Comparison of ENCODE assay signal across 10 mouse cellular contexts in genomic region chr5:112133688-112134573, GRCm38 (mm10).
DNase-seq lines count a peak whose midpoint lies in the region; ATAC-seq and TF ChIP-seq lines count a peak whose summit lies in the region.
"Had no signal": no experiment of that assay in that cellular context is flagged by ENCODE, and none has a peak within 500 bp of the region (broad histone marks: within the 10 kb centered on the region; RNA-seq: fewer than 3 reads in every experiment).

No protein-coding gene starts in this region.

- no peak overlapping the region for H3K9ac ChIP-seq in forebrain, embryonic 12.5 days
- H3K9ac ChIP-seq in heart, adult 2 months (ENCODE audit: low read depth, low read length): no peak overlapping the region
- H3K9ac ChIP-seq: embryonic facial prominence, embryonic 12.5 days had no signal

- H3K27me3 ChIP-seq in forebrain, embryonic 12.5 days: peaks cover 3% of the 10 kb centered on the region; the same call in 1 of the 2 replicates
- no peaks in the 10 kb centered on the region for H3K27me3 ChIP-seq in heart, adult 2 months (ENCODE audit: control insufficient read depth, insufficient read depth, low read length)
- H3K27me3 ChIP-seq in thymus, adult 2 months (ENCODE audit: control insufficient read depth, insufficient read depth, low read length): no peaks in the 10 kb centered on the region
- H3K27me3 ChIP-seq: embryonic facial prominence, embryonic 12.5 days had no signal

- 51% methylated on average over 21 of the region's 21 CpGs for WGBS in forebrain, embryonic 12.5 days
- 82% methylated on average over 21 of the region's 21 CpGs for WGBS in heart, adult 2 months
- WGBS in thymus, adult 2 months: 93% methylated on average over 21 of the region's 21 CpGs

- H3K9me3 ChIP-seq in forebrain, embryonic 12.5 days: no peaks in the 10 kb centered on the region
- H3K9me3 ChIP-seq: embryonic facial prominence, embryonic 12.5 days had no signal

- ATAC-seq in forebrain, embryonic 12.5 days (ENCODE audit: low FRiP score): peak; percentile 76

- peak overlapping the region; percentile 88 for H3K27ac ChIP-seq in forebrain, embryonic 12.5 days
- H3K27ac ChIP-seq in heart, adult 2 months: no peak overlapping the region
- no peak overlapping the region for H3K27ac ChIP-seq in thymus, adult 2 months (ENCODE audit: control insufficient read depth, insufficient read depth, low read length)
- H3K27ac ChIP-seq: embryonic facial prominence, embryonic 12.5 days; macrophage had no signal

- H3K4me2 ChIP-seq in forebrain, embryonic 12.5 days: no peak overlapping the region
- H3K4me2 ChIP-seq: embryonic facial prominence, embryonic 12.5 days had no signal

- intact Hi-C loops in left cerebral cortex, postnatal 10 days (cut with DNase I): no loop called here
- intact Hi-C loops in heart, adult 2 months (cut with DNase I): no loop called here

- H3K79me2 ChIP-seq in heart, adult 2 months (replicated peaks; ENCODE audit: control insufficient read depth, insufficient read depth, low read length): no peaks in the 10 kb centered on the region

- no peak for TF ChIP-seq CTCF in heart, adult 2 months (IDR thresholded peaks at IDR 0.05)
- no peak for TF ChIP-seq CTCF in thymus, adult 2 months (IDR thresholded peaks at IDR 0.05; ENCODE audit: borderline replicate concordance, control insufficient read depth, extremely low read depth, insufficient read depth, low read length, poor library complexity)

- TF ChIP-seq EP300 in heart, adult 2 months (IDR thresholded peaks at IDR 0.05; ENCODE audit: insufficient read depth, low read depth, low read length): no peak

- no peak overlapping the region for H3K4me3 ChIP-seq in forebrain, embryonic 12.5 days (replicated peaks)
- no peak overlapping the region for H3K4me3 ChIP-seq in heart, adult 2 months
- H3K4me3 ChIP-seq in thymus, adult 2 months (ENCODE audit: control insufficient read depth, insufficient read depth, low read length): no peak overlapping the region
- H3K4me3 ChIP-seq: embryonic facial prominence, embryonic 12.5 days had no signal

- no peak for TF ChIP-seq POLR2A in heart, adult 2 months (IDR thresholded peaks at IDR 0.05; ENCODE audit: insufficient read depth, low read depth, low read length)
- TF ChIP-seq POLR2A in thymus, adult 2 months (IDR thresholded peaks at IDR 0.05; ENCODE audit: control insufficient read depth, extremely low read depth, insufficient read depth, low read length, poor library complexity): no peak

- DNase-seq in left cerebral cortex, postnatal 10 days (ENCODE audit: extremely low spot score in 1 of 2, low spot score in 2 of 2): peak; percentile 45 to 64
- no peak for DNase-seq in left cerebral cortex, adult 18-20 months (ENCODE audit: low spot score in 2 of 2)
- DNase-seq in layer of hippocampus, postnatal 36 days: peak; percentile 51 to 56
- DNase-seq in right cerebral cortex, postnatal 10 days (ENCODE audit: low spot score in 2 of 2): peak; percentile 81 to 84
- DNase-seq in ovary, postnatal 36 days (ENCODE audit: low spot score): no peak
- DNase-seq in heart, adult 2 months: no peak
- no peak for DNase-seq in thymus, adult 2 months

- no peaks in the 10 kb centered on the region for H3K36me3 ChIP-seq in forebrain, embryonic 12.5 days (replicated peaks)
- no peaks in the 10 kb centered on the region for H3K36me3 ChIP-seq in heart, adult 2 months (ENCODE audit: control insufficient read depth, insufficient read depth, low read length)
- H3K36me3 ChIP-seq in thymus, adult 2 months (ENCODE audit: control insufficient read depth, insufficient read depth, low read length): no peaks in the 10 kb centered on the region
- H3K36me3 ChIP-seq: embryonic facial prominence, embryonic 12.5 days had no signal

- peaks cover 35% of the 10 kb centered on the region for H3K4me1 ChIP-seq in forebrain, embryonic 12.5 days
- H3K4me1 ChIP-seq in heart, adult 2 months (ENCODE audit: control insufficient read depth, insufficient read depth, low read length): no peaks in the 10 kb centered on the region
- no peaks in the 10 kb centered on the region for H3K4me1 ChIP-seq in thymus, adult 2 months (replicated peaks; ENCODE audit: control insufficient read depth, insufficient read depth, low read length)

Comparison
In these comparisons a context has a peak if more than half of its experiments do, and no peak if none do; other contexts are left out.
1. DNase-seq: peak in left cerebral cortex, postnatal 10 days (2 of 2), layer of hippocampus, postnatal 36 days (2 of 2) and right cerebral cortex, postnatal 10 days (2 of 2); none in left cerebral cortex, adult 18-20 months (0 of 2), ovary, postnatal 36 days (single experiment), heart, adult 2 months (0 of 2) and thymus, adult 2 months (single experiment).